Mouse (Mus musculus): ENCODE results near the gene Asic5.

Gene Asic5

GRCm38 (mm10) chr3:82014148-82014703 lies 32.1 kb downstream of the Asic5 start:
- no peak for DNase-seq

GRCm38 (mm10) chr3:82022421-82022920 lies 40.4 kb downstream of the Asic5 start:
- DNase-seq: no peak

GRCm38 (mm10) chr3:82023065-82023464 lies 41.0 kb downstream of the Asic5 start:
- DNase-seq: no peak

- DNase-seq: no peak
Observed at GRCm38 (mm10) chr3:82027286-82027685, 45.2 kb downstream of the Asic5 start.

- peak in 1 of 2 experiments; percentile 39 for DNase-seq
Observed at GRCm38 (mm10) chr3:82029229-82029628, 47.1 kb downstream of the Asic5 start.

- DNase-seq: no peak
Observed at GRCm38 (mm10) chr3:82030008-82030748, 48.1 kb downstream of the Asic5 start.

GRCm38 (mm10) chr3:82036262-82037044 lies 54.4 kb downstream of the Asic5 start:
- DNase-seq: no peak

- no peak for DNase-seq
Observed at GRCm38 (mm10) chr3:82043676-82044075, 61.6 kb downstream of the Asic5 start.

- peak in 1 of 2 experiments; percentile 34 for DNase-seq
Observed at GRCm38 (mm10) chr3:82044902-82045301, 62.8 kb downstream of the Asic5 start.

GRCm38 (mm10) chr3:82046087-82046486 lies 64.0 kb downstream of the Asic5 start:
- DNase-seq: no peak

GRCm38 (mm10) chr3:82047100-82047753 lies 65.1 kb downstream of the Asic5 start:
- peak; percentile 46 to 54 for DNase-seq

GRCm38 (mm10) chr3:82048078-82048477 lies 66.0 kb downstream of the Asic5 start:
- DNase-seq: no peak

GRCm38 (mm10) chr3:82048681-82049080 lies 66.6 kb downstream of the Asic5 start:
- DNase-seq: peak; percentile 31 to 35

- DNase-seq: no peak
Observed at GRCm38 (mm10) chr3:82051468-82051867, 69.4 kb downstream of the Asic5 start.

GRCm38 (mm10) chr3:82052029-82052428 lies 69.9 kb downstream of the Asic5 start:
- no peak for DNase-seq

- peak; percentile 14 to 48 for DNase-seq
Observed at GRCm38 (mm10) chr3:82054283-82054974, 72.3 kb downstream of the Asic5 start.

GRCm38 (mm10) chr3:82057201-82057600 lies 75.1 kb downstream of the Asic5 start:
- peak; percentile 62 to 81 for DNase-seq

- DNase-seq: no peak
Observed at GRCm38 (mm10) chr3:82061402-82062180, 79.5 kb downstream of the Asic5 start.

- DNase-seq: no peak
Observed at GRCm38 (mm10) chr3:82067830-82068229, 85.7 kb downstream of the Asic5 start.

Measured in lung, postnatal 4 days (tissue).